Mouse (Mus musculus): ENCODE data around the gene Cideb. TPM values are rescaled to one million over a fixed set of nuclear protein-coding genes. Genes with fewer than 3 reads are reported as not detected.

Cideb gene
- polyA plus RNA-seq, 1 experiment from 2014 or later, result 0.35 TPM

Other genes with a start within 250 kb of the Cideb start
- gene Cpne6, start 248.0 kb downstream of the Cideb start, polyA plus RNA-seq (2015; fragmentation: Nextera tagmentation; extraction: Ambion mirVana), result 17.8 and 20.0 TPM in 2 replicates
- gene Nrl, start 233.5 kb downstream of the Cideb start, polyA plus RNA-seq (2015; fragmentation: Nextera tagmentation; extraction: Ambion mirVana), result 0.13 and 0.26 TPM in 2 replicates
- gene Pck2, start 218.2 kb downstream of the Cideb start, polyA plus RNA-seq (2015; fragmentation: Nextera tagmentation; extraction: Ambion mirVana), result 30.5 and 30.9 TPM in 2 replicates
- 98.9 and 102 TPM in 2 replicates for gene Dcaf11, start 198.5 kb downstream of the Cideb start, polyA plus RNA-seq (2015; fragmentation: Nextera tagmentation; extraction: Ambion mirVana)
- gene A730061H03Rik, start 198.1 kb downstream of the Cideb start, polyA plus RNA-seq (2015; fragmentation: Nextera tagmentation; extraction: Ambion mirVana), result 0.46 and 0.75 TPM in 2 replicates
- 1.6 and 2.0 TPM in 2 replicates for gene Fitm1, start 182.8 kb downstream of the Cideb start, polyA plus RNA-seq (2015; fragmentation: Nextera tagmentation; extraction: Ambion mirVana)
- gene Psme1, start 180.3 kb downstream of the Cideb start, polyA plus RNA-seq (2015; fragmentation: Nextera tagmentation; extraction: Ambion mirVana), result 214 and 228 TPM in 2 replicates
- gene Emc9, start 173.2 kb downstream of the Cideb start, polyA plus RNA-seq (2015; fragmentation: Nextera tagmentation; extraction: Ambion mirVana), result 49.3 and 56.2 TPM in 2 replicates
- gene Psme2, start 167.3 kb downstream of the Cideb start, polyA plus RNA-seq (2015; fragmentation: Nextera tagmentation; extraction: Ambion mirVana), result 186 and 246 TPM in 2 replicates
- gene Rnf31, start 166.8 kb downstream of the Cideb start, polyA plus RNA-seq (2015; fragmentation: Nextera tagmentation; extraction: Ambion mirVana), result 20.4 and 22.0 TPM in 2 replicates
- gene Irf9, start 154.9 kb downstream of the Cideb start, polyA plus RNA-seq (2015; fragmentation: Nextera tagmentation; extraction: Ambion mirVana), result 10.4 and 13.2 TPM in 2 replicates
- gene Rec8, start 140.4 kb downstream of the Cideb start, polyA plus RNA-seq (2015; fragmentation: Nextera tagmentation; extraction: Ambion mirVana), result 15.1 and 16.6 TPM in 2 replicates
- gene Ipo4, start 122.5 kb downstream of the Cideb start, polyA plus RNA-seq (2015; fragmentation: Nextera tagmentation; extraction: Ambion mirVana), result 110 and 121 TPM in 2 replicates
- 0.77 and 1.7 TPM in 2 replicates for gene Gm49378, start 120.6 kb downstream of the Cideb start, polyA plus RNA-seq (2015; fragmentation: Nextera tagmentation; extraction: Ambion mirVana)
- gene Tm9sf1, start 114.7 kb downstream of the Cideb start, polyA plus RNA-seq (2015; fragmentation: Nextera tagmentation; extraction: Ambion mirVana), result 62.6 and 72.5 TPM in 2 replicates
- 0.31 and 0.32 TPM in 2 replicates for gene Tssk4, start 108.3 kb downstream of the Cideb start, polyA plus RNA-seq (2015; fragmentation: Nextera tagmentation; extraction: Ambion mirVana)
- 76.0 and 79.8 TPM in 2 replicates for gene Mdp1, start 98.0 kb downstream of the Cideb start, polyA plus RNA-seq (2015; fragmentation: Nextera tagmentation; extraction: Ambion mirVana)
- gene Gmpr2, start 86.5 kb downstream of the Cideb start, polyA plus RNA-seq (2015; fragmentation: Nextera tagmentation; extraction: Ambion mirVana), result 50.2 and 50.8 TPM in 2 replicates
- gene Nedd8, start 86.3 kb downstream of the Cideb start, polyA plus RNA-seq (2015; fragmentation: Nextera tagmentation; extraction: Ambion mirVana), result 590 and 594 TPM in 2 replicates
- gene Tinf2, start 76.6 kb downstream of the Cideb start, polyA plus RNA-seq (2015; fragmentation: Nextera tagmentation; extraction: Ambion mirVana), result 24.9 and 28.3 TPM in 2 replicates
- 0.31 and 0.96 TPM in 2 replicates for gene Tgm1, start 44.5 kb downstream of the Cideb start, polyA plus RNA-seq (2015; fragmentation: Nextera tagmentation; extraction: Ambion mirVana)
- 56.7 and 65.1 TPM in 2 replicates for gene Rabggta, start 36.2 kb downstream of the Cideb start, polyA plus RNA-seq (2015; fragmentation: Nextera tagmentation; extraction: Ambion mirVana)
- gene Dhrs1, start 12.8 kb downstream of the Cideb start, polyA plus RNA-seq (2015; fragmentation: Nextera tagmentation; extraction: Ambion mirVana), result 79.7 and 84.6 TPM in 2 replicates
- 25.1 and 31.5 TPM in 2 replicates for gene Nop9, start 12.8 kb downstream of the Cideb start, polyA plus RNA-seq (2015; fragmentation: Nextera tagmentation; extraction: Ambion mirVana)
- 0.42 and 0.88 TPM in 2 replicates for gene Ltb4r2, start 3.0 kb upstream of the Cideb start, polyA plus RNA-seq (2015; fragmentation: Nextera tagmentation; extraction: Ambion mirVana)
- 0.42 and 0.80 TPM in 2 replicates for gene Ltb4r1, start 7.5 kb upstream of the Cideb start, polyA plus RNA-seq (2015; fragmentation: Nextera tagmentation; extraction: Ambion mirVana)
- gene Adcy4, start 25.6 kb upstream of the Cideb start, polyA plus RNA-seq (2015; fragmentation: Nextera tagmentation; extraction: Ambion mirVana), result 4.1 and 5.2 TPM in 2 replicates
- 2.8 and 14.2 TPM in 2 replicates for gene Ripk3, start 30.4 kb upstream of the Cideb start, polyA plus RNA-seq (2015; fragmentation: Nextera tagmentation; extraction: Ambion mirVana)
- gene Nfatc4, start 64.7 kb upstream of the Cideb start, polyA plus RNA-seq (2015; fragmentation: Nextera tagmentation; extraction: Ambion mirVana), result 9.8 and 11.5 TPM in 2 replicates
- gene Nynrin, start 95.6 kb upstream of the Cideb start, polyA plus RNA-seq (2015; fragmentation: Nextera tagmentation; extraction: Ambion mirVana), result 9.5 and 10.8 TPM in 2 replicates
- 0.45 and 0.58 TPM in 2 replicates for gene Cbln3, start 125.9 kb upstream of the Cideb start, polyA plus RNA-seq (2015; fragmentation: Nextera tagmentation; extraction: Ambion mirVana)
- 11.0 and 11.9 TPM in 2 replicates for gene Khnyn, start 126.5 kb upstream of the Cideb start, polyA plus RNA-seq (2015; fragmentation: Nextera tagmentation; extraction: Ambion mirVana)
- gene Sdr39u1, start 141.8 kb upstream of the Cideb start, polyA plus RNA-seq (2015; fragmentation: Nextera tagmentation; extraction: Ambion mirVana), result 148 and 166 TPM in 2 replicates
- gene Cma1, start 186.2 kb upstream of the Cideb start, polyA plus RNA-seq (2015; fragmentation: Nextera tagmentation; extraction: Ambion mirVana), result 1.7 and 3.5 TPM in 2 replicates
- not detected in 2 replicates for gene Cma2, start 192.5 kb upstream of the Cideb start, polyA plus RNA-seq (2015; fragmentation: Nextera tagmentation; extraction: Ambion mirVana)